12 mouse cellular contexts compared by ENCODE assay signal in the genomic region with DNA sequence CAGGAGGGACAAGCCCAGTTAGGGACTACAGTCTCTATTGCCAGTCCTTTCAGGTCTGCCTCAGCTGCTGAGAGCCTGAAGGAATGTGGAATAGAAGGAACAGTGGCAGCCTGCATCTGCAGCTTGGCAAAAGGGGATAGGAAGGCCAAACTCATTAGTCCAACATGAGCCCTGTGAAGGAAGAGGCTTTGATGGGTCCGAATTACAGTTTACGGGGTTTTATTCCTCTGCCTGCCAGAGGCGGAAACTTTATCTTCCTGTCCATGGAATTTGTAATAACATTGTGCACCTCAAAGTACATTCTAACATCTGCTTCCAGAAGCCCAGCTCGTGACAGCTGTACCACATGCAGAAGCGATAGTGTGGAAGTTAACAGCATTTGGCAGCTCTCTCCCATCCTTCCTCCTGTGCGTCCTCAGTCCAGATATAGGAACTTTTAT.
A peak's percentile ranks its signal among the peaks of the same experiment; 100 is the strongest.
DNase-seq lines count a peak whose midpoint lies in the region; ATAC-seq and TF ChIP-seq lines count a peak whose summit lies in the region.
"Had no signal": no experiment of that assay in that cellular context is flagged by ENCODE, and none has a peak within 500 bp of the region (broad histone marks: within the 10 kb centered on the region; RNA-seq: fewer than 3 reads in every experiment).

No protein-coding gene starts in this region.

- H3K27me3 ChIP-seq in forebrain, embryonic 10.5 days (ENCODE audit: poor library complexity, severe bottlenecking): no peaks in the 10 kb centered on the region
- no peaks in the 10 kb centered on the region for H3K27me3 ChIP-seq in forebrain, embryonic 16.5 days (replicated peaks; ENCODE audit: control insufficient read depth, insufficient read depth, low read length)
- H3K27me3 ChIP-seq in embryonic facial prominence, embryonic 13.5 days: no peaks in the 10 kb centered on the region
- no peaks in the 10 kb centered on the region for H3K27me3 ChIP-seq in forebrain, postnatal 0 days (ENCODE audit: insufficient read depth, low read length)
- H3K27me3 ChIP-seq: forebrain, embryonic 12.5 days; midbrain, embryonic 15.5 days had no signal

- no peak for DNase-seq in forebrain, embryonic 10.5 days (ENCODE audit: extremely low spot score, low spot score)
- DNase-seq in heart, postnatal 10 days: peak; percentile 43 to 50
- peak; percentile 52 for DNase-seq in kidney, postnatal 14 days
- no peak for DNase-seq in embryo, embryonic 10.5 days (ENCODE audit: low spot score)
- DNase-seq in spleen, adult 12 weeks (ENCODE audit: low spot score): no peak
- DNase-seq in forebrain, postnatal 0 days: no peak

- H3K36me3 ChIP-seq in forebrain, embryonic 10.5 days (replicated peaks): no peaks in the 10 kb centered on the region
- H3K36me3 ChIP-seq in forebrain, embryonic 16.5 days (ENCODE audit: control insufficient read depth, insufficient read depth): no peaks in the 10 kb centered on the region
- H3K36me3 ChIP-seq in embryonic facial prominence, embryonic 13.5 days: no peaks in the 10 kb centered on the region
- H3K36me3 ChIP-seq in forebrain, postnatal 0 days (ENCODE audit: insufficient read depth): no peaks in the 10 kb centered on the region
- H3K36me3 ChIP-seq: forebrain, embryonic 12.5 days; G1E; midbrain, embryonic 15.5 days had no signal

- no peaks in the 10 kb centered on the region for H3K9me3 ChIP-seq in forebrain, embryonic 10.5 days
- H3K9me3 ChIP-seq in forebrain, embryonic 16.5 days (ENCODE audit: control insufficient read depth, low read length): no peaks in the 10 kb centered on the region
- no peaks in the 10 kb centered on the region for H3K9me3 ChIP-seq in embryonic facial prominence, embryonic 13.5 days
- H3K9me3 ChIP-seq in forebrain, postnatal 0 days (ENCODE audit: low read length): no peaks in the 10 kb centered on the region
- H3K9me3 ChIP-seq: forebrain, embryonic 12.5 days; midbrain, embryonic 15.5 days had no signal

- H3K4me1 ChIP-seq in forebrain, embryonic 10.5 days: peaks cover 27% of the 10 kb centered on the region
- H3K4me1 ChIP-seq in forebrain, embryonic 16.5 days (replicated peaks; ENCODE audit: control insufficient read depth, insufficient read depth, low read length): no peaks in the 10 kb centered on the region
- H3K4me1 ChIP-seq in embryonic facial prominence, embryonic 13.5 days: peaks cover 19% of the 10 kb centered on the region
- no peaks in the 10 kb centered on the region for H3K4me1 ChIP-seq in forebrain, postnatal 0 days (ENCODE audit: insufficient read depth)
- H3K4me1 ChIP-seq: midbrain, embryonic 15.5 days had no signal

- ATAC-seq in forebrain, embryonic 16.5 days: no peak
- ATAC-seq in embryonic facial prominence, embryonic 13.5 days (ENCODE audit: insufficient number of reproducible peaks, insufficient read depth, low FRiP score, low TSS enrichment, low read depth): no peak
- no peak for ATAC-seq in forebrain, postnatal 0 days
- ATAC-seq: activated CD4-positive, CD25-positive, alpha-beta regulatory T cell, adult 4 months; midbrain, embryonic 15.5 days had no signal

- no peak overlapping the region for H3K4me2 ChIP-seq in forebrain, embryonic 16.5 days (ENCODE audit: low read length)
- no peak overlapping the region for H3K4me2 ChIP-seq in embryonic facial prominence, embryonic 13.5 days
- no peak overlapping the region for H3K4me2 ChIP-seq in forebrain, postnatal 0 days (ENCODE audit: low read depth)
- H3K4me2 ChIP-seq: forebrain, embryonic 12.5 days; midbrain, embryonic 15.5 days had no signal

- intact Hi-C loops in heart, postnatal 10 days (cut with DNase I): loop anchor here (2.0 kb wide), 1 partner anchor 24 kb away; no protein-coding TSS in a partner anchor

- H3K27ac ChIP-seq in forebrain, embryonic 10.5 days: 0 out of 2 replicates have a peak overlapping the region, but pooled peaks have one; percentile 5
- H3K27ac ChIP-seq in forebrain, embryonic 16.5 days (ENCODE audit: low read length): no peak overlapping the region
- H3K27ac ChIP-seq in embryonic facial prominence, embryonic 13.5 days: peak overlapping the region; percentile 35; the same call in 1 of the 2 replicates
- H3K27ac ChIP-seq in forebrain, postnatal 0 days (ENCODE audit: low read depth, low read length): no peak overlapping the region
- H3K27ac ChIP-seq: forebrain, embryonic 12.5 days; midbrain, embryonic 15.5 days had no signal

- TF ChIP-seq CTCF in forebrain, postnatal 0 days (IDR thresholded peaks at IDR 0.05; ENCODE audit: low read depth): no peak

- no peak overlapping the region for H3K9ac ChIP-seq in forebrain, embryonic 16.5 days (replicated peaks; ENCODE audit: low read depth, low read length)
- H3K9ac ChIP-seq in embryonic facial prominence, embryonic 13.5 days: no peak overlapping the region
- no peak overlapping the region for H3K9ac ChIP-seq in forebrain, postnatal 0 days
- H3K9ac ChIP-seq: forebrain, embryonic 12.5 days; midbrain, embryonic 15.5 days had no signal

- WGBS in forebrain, embryonic 10.5 days: 80% methylated on average over 6 of the region's 6 CpGs
- WGBS in forebrain, embryonic 16.5 days: 83% methylated on average over 6 of the region's 6 CpGs
- WGBS in embryonic facial prominence, embryonic 13.5 days: 38% methylated on average over 6 of the region's 6 CpGs
- 77% methylated on average over 6 of the region's 6 CpGs for WGBS in forebrain, postnatal 0 days

- H3K4me3 ChIP-seq in forebrain, embryonic 10.5 days: no peak overlapping the region
- H3K4me3 ChIP-seq in forebrain, embryonic 16.5 days (replicated peaks; ENCODE audit: low read length): no peak overlapping the region
- no peak overlapping the region for H3K4me3 ChIP-seq in embryonic facial prominence, embryonic 13.5 days
- no peak overlapping the region for H3K4me3 ChIP-seq in forebrain, postnatal 0 days (ENCODE audit: low read depth, low read length)
- H3K4me3 ChIP-seq: forebrain, embryonic 12.5 days; midbrain, embryonic 15.5 days had no signal

Comparison
In these comparisons a context has a peak if more than half of its experiments do, and no peak if none do; other contexts are left out.
1. H3K27ac ChIP-seq: peak in forebrain, embryonic 10.5 days (single experiment) and embryonic facial prominence, embryonic 13.5 days (single experiment); none in forebrain, embryonic 16.5 days (single experiment) and forebrain, postnatal 0 days (single experiment).
2. DNase-seq: peak in heart, postnatal 10 days (2 of 2) and kidney, postnatal 14 days (single experiment); none in forebrain, embryonic 10.5 days (single experiment), embryo, embryonic 10.5 days (single experiment), spleen, adult 12 weeks (single experiment) and forebrain, postnatal 0 days (single experiment).